Mouse (Mus musculus) ES-Bruce4 (cell line): ENCODE data around the gene Epdr1.

Source experiments
- CTCF ChIP-seq: IDR thresholded peaks from one replicate; pipeline ENCODE4 v1.8.1; 2011; ENCODE audit warnings: low read depth, low read length
- POLR2A ChIP-seq: IDR thresholded peaks from one replicate; pipeline ENCODE4 v1.8.1; 2011; ENCODE audit warnings: low read length; ENCODE audit not compliant: insufficient read depth

DNA sequence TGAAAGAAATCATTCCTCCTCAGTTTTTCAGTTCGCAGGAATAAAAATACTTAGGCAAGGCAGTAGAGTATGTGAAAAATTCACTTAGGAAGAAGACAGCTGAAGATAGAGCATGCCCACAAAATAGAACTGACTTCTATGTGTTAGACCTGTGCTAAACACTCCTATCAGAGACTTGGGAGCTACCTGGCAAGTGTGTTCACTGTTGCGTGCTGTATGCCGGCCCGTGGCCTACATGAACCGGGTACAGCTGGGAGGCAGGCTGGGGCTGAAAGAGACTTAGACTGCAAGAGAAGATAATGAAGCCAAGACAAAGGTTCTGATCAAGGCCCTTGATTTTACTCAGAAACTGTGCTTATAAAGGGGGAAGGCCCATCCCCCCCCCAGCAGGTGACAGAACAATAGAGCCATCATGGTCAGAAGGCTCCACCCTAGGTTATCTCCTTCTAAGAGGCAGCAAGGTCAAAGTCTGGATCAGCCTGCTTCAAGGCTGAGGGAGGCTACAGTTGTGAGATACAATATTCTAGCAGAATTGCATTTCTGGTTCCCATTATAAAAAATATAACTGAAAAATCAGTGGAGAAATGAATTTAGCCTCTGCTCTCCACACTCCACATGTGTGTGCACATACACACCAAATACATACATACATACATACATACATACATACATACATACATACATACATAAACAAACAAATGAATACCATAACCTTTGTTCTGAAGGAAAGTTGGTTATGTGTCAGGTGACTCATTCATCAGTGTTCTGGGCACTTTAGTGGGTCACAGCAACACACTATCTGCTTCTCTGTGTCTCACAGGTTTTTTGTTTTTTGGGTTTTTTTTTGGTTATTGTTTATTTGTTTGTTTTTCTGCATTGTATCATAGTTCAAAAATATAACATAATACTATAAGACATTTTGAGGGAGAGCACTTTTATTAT lies 11.3 kb upstream of the Epdr1 start:
- no peak for TF ChIP-seq CTCF
- no peak for TF ChIP-seq POLR2A
